Mouse (Mus musculus) embryonic facial prominence, embryonic 11.5 days (tissue): ENCODE results near the gene Serpina11. TPM values are rescaled to one million over a fixed set of nuclear protein-coding genes. Genes with fewer than 3 reads are reported as not detected.
A peak's percentile ranks its signal among the peaks of the same experiment; 100 is the strongest.

Experiments used
- ATAC-seq: fragments of 200-750 bp; cut with Nextera tagmentation; replicated peaks from 2 replicates; pipeline ENCODE4 v1.8.0; 2017; ENCODE audit warnings: low read depth; ENCODE audit not compliant: insufficient number of reproducible peaks, low FRiP score, low TSS enrichment
- DNase-seq: peaks from one replicate; pipeline ENCODE4 v3.0.0-alpha.2; 2015; ENCODE audit warnings: low spot score
- H3K27ac ChIP-seq: fragments of 300-500 bp; sonication (generic); replicated peaks from 2 replicates; pipeline ENCODE4 v1.5.1; 2014; ENCODE audit warnings: mild to moderate bottlenecking, low read depth, low read length, control low read depth
- H3K27me3 ChIP-seq: fragments of 300-500 bp; sonication (generic); 2 replicates; pipeline ENCODE4 v1.6.1; 2014; ENCODE audit warnings: mild to moderate bottlenecking, low read length, moderate library complexity, mixed read lengths; ENCODE audit not compliant: control insufficient read depth, insufficient read depth
- H3K36me3 ChIP-seq: fragments of 300-500 bp; sonication (generic); replicated peaks from 2 replicates; pipeline ENCODE4 v1.6.1; 2014; ENCODE audit warnings: low read depth, mild to moderate bottlenecking, low read length, moderate library complexity, mixed read lengths; ENCODE audit not compliant: control insufficient read depth, insufficient read depth
- H3K4me1 ChIP-seq: fragments of 300-500 bp; sonication (generic); 2 replicates; pipeline ENCODE4 v1.6.1; 2014; ENCODE audit warnings: low read length, mixed read lengths; ENCODE audit not compliant: control insufficient read depth, insufficient read depth
- H3K4me2 ChIP-seq: fragments of 300-500 bp; sonication (generic); 2 replicates; pipeline ENCODE4 v1.6.1; 2014; ENCODE audit warnings: low read depth, mild to moderate bottlenecking, control low read depth, low read length, moderate library complexity
- H3K4me3 ChIP-seq: fragments of 300-500 bp; sonication (generic); 2 replicates; pipeline ENCODE4 v1.5.1; 2014; ENCODE audit warnings: low read depth, low read length, control low read depth
- H3K9ac ChIP-seq: fragments of 300-500 bp; sonication (generic); replicated peaks from 2 replicates; pipeline ENCODE4 v1.6.1; 2014; ENCODE audit warnings: mild to moderate bottlenecking, control low read depth, low read length
- H3K9me3 ChIP-seq: fragments of 300-500 bp; sonication (generic); replicated peaks from 2 replicates; pipeline ENCODE4 v1.6.1; 2016; ENCODE audit warnings: mild to moderate bottlenecking, low read length, inconsistent platforms, mixed read lengths; ENCODE audit not compliant: control insufficient read depth
- WGBS: fragments of 180-500 bp; shearing (Covaris S2); extraction: QIAGEN DNeasy Blood & Tissue Kit; methylation state at CpG from one replicate; pipeline ENCODE4 v1.1.7; 2014; 5-methylcytosine and 5-hydroxymethylcytosine counted together
- polyA plus RNA-seq: library from polyadenylated mRNA; unstranded; fragments of >200 nt; fragmentation: Nextera tagmentation; extraction: Ambion mirVana; gene quantifications from 2 replicates; pipeline ENCODE4 v1.2.1, GENCODE M21; 2014

The Serpina11 gene
- polyA plus RNA-seq, 1 experiment from 2014 or later, result not detected

DNA sequence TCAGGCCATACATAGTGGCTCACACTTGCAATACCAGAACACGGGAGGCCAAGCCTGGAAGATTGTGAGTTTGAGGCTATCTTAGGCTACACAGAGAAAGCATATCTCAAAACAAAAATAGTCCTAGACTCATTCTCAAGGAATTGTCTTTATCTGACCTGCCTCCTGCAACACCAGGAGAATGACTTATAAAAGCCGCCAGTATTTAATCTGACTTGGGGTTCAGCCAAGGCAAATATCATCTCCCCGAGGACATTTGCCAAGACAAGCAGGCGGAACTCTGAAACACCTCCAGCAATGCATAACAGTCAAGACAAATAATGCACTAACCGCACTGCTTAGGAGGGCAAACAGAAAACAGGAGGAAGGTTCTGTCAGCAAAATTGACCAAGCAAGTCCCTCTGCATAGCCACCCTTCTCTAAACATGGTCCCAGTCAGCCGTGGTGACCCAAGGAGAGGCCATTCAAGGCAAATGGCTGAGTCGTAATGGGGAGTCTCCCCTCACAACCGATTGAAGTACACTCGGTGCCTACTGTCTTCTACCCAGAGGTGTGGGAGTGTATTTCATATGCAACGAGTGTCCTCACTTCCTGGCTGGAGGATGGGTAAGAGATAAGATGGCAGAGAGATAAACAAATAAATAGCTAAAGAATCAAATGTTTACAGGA is 12.9 kb upstream of the Serpina11 start:
- H3K4me2 ChIP-seq, result no peak overlapping the region
- H3K27ac ChIP-seq, result no peak overlapping the region
- no peaks in the 10 kb centered on the region for H3K4me1 ChIP-seq
- no peaks in the 10 kb centered on the region for H3K36me3 ChIP-seq
- no peaks in the 10 kb centered on the region for H3K27me3 ChIP-seq
- ATAC-seq (no peak), DNase-seq (no peak)
- H3K9ac ChIP-seq, result no peak overlapping the region
- WGBS, result 88% methylated on average over 10 of the region's 10 CpGs
- H3K9me3 ChIP-seq, result 0 out of 2 replicates have a peak, but pooled peaks cover 3% of the 10 kb centered on the region
- no peak overlapping the region for H3K4me3 ChIP-seq

DNA sequence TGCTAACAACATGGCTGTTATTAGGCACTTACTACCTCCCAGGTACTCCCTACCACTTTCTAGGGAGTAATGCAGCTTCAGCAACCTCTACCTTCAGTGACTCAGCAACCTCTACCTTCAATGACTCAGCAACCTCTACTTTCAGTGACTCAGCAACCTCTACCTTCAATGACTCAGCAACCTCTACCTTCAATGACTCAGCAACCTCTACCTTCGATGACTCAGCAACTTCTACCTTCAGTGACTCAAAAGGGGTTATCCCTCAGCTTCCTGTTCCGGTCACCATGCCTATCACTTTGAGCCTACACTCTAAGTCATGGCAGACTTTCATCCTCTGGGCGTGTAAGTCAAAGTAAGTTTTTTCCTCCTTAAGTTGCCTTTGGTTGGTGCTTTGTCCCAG is 10.8 kb upstream of the Serpina11 start:
- DNase-seq (no peak), ATAC-seq (no peak)
- H3K9me3 ChIP-seq, result 0 out of 2 replicates have a peak, but pooled peaks cover 3% of the 10 kb centered on the region
- H3K36me3 ChIP-seq, result no peaks in the 10 kb centered on the region
- no peak overlapping the region for H3K4me2 ChIP-seq
- WGBS, result 90% methylated on average over 3 of the region's 3 CpGs
- H3K9ac ChIP-seq, result no peak overlapping the region
- no peaks in the 10 kb centered on the region for H3K4me1 ChIP-seq
- no peak overlapping the region for H3K4me3 ChIP-seq
- H3K27ac ChIP-seq, result no peak overlapping the region
- H3K27me3 ChIP-seq, result no peaks in the 10 kb centered on the region

DNA sequence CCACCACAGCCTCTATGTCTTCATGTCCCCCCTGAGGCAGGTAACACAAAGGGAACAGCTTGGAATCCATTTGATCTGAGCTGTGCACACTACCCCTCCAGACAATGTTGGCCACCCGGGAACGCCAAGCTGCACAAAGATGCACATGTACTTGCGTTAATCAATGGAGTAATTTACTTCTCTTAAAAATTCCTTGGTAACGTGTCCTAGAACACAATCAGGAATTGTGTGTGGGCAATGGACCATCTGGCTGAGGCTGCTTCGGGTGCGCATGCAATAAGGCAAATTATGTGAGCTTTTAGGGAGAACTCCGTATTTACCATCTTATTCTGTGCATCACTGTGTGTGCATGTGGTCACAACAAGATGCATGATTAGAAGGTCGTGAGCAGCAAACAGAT is 9.9 kb upstream of the Serpina11 start:
- Histone ChIP-seq H3K4me2 (no peak overlapping the region), H3K27me3 (no peaks in the 10 kb centered on the region), H3K36me3 (no peaks in the 10 kb centered on the region), H3K27ac (no peak overlapping the region), H3K4me3 (no peak overlapping the region), H3K9me3 (0 out of 2 replicates have a peak, but pooled peaks cover 3% of the 10 kb centered on the region), H3K9ac (no peak overlapping the region), H3K4me1 (no peaks in the 10 kb centered on the region)
- DNase-seq (no peak), ATAC-seq (no peak)
- WGBS, result 87% methylated on average over 8 of the region's 8 CpGs

DNA sequence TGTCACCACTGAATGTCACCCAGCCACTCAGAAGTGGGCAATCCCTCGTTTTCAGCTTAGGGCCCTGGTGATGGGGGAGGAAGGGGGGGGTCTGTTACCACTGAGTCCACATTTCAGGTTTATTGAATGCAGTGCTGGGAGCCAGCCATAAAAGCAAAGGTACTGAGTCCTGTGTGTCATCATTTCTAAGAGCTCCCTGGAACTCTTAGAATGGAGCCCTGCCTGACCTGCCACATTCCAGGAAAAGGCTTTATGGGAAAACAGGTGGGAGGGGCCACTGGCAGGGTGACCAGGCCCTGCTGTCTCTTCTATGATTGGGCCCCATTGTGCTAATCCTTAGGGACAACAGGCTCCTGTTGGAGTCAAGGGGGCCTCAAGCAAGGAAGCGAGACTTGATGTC is 6.8 kb upstream of the Serpina11 start:
- Histone ChIP-seq H3K9ac (no peak overlapping the region), H3K9me3 (no peaks in the 10 kb centered on the region), H3K27me3 (no peaks in the 10 kb centered on the region), H3K27ac (no peak overlapping the region), H3K36me3 (no peaks in the 10 kb centered on the region), H3K4me1 (no peaks in the 10 kb centered on the region), H3K4me3 (no peak overlapping the region), H3K4me2 (no peak overlapping the region)
- no peak for DNase-seq
- 78% methylated on average over 2 of the region's 2 CpGs for WGBS
- ATAC-seq, result no peak

DNA sequence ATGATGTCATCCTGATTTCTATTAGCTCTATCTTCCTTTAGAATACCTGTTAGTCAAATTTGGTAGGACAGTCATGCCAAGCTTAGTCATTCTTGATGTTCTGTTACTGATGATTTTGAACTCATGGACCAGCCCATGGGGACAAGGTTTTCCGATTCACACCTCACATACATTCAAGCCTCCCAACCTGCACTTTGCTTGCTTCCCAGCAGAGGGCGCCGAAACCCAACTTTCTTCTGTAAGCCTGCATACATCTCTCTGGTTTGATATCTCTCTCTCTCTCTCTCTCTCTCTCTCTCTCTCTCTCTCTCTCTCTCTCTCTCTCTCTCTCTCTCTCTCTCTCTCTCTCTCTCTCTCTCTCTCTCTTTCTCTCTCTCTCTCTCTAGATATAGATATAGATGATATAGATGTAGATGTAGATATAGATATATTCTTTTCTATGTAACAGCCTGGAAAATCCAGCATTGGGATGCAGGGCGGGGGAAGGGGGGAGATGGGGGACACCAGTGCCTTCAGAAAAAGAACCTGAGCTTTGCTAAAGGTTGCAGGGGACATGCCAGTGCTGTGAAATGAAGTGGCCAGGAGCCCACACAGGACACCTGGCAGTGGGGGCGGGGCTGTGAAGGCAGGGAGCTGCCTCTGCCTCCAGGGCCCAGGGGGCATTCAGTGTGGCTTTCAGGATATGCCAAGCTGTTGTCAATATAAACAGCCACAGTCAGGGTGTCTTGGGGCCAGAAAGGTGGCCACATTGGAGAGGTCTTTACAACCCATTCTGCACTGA is 5.7 kb upstream of the Serpina11 start:
- Histone ChIP-seq H3K36me3 (no peaks in the 10 kb centered on the region), H3K4me3 (no peak overlapping the region), H3K27me3 (no peaks in the 10 kb centered on the region), H3K9ac (no peak overlapping the region), H3K27ac (no peak overlapping the region), H3K9me3 (no peaks in the 10 kb centered on the region), H3K4me2 (no peak overlapping the region), H3K4me1 (no peaks in the 10 kb centered on the region)
- ATAC-seq, result peak; percentile 42; the same call in 1 of the 2 replicates
- DNase-seq, result peak; percentile 75
- 42% methylated on average over 5 of the region's 5 CpGs for whole genome bisulfite sequencing

DNA sequence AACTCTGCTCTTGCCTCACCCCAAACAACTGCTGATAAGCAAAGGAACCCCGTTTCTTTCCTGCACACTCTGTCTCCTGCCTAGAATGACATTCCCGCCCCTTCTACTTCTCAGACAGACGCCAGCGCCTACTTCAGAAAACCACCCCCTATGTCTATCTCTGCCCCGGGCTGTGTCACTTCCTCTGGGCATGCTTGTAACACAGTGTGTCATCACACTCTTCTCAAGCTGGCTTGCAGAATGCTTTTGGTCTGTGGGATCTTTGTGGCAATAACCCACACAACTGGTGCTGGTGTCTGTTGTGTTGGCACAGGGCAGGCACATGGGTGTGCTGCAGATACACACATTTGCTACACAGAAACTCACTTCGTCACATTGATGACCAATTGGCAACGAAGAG is 3.2 kb upstream of the Serpina11 start:
- DNase-seq (no peak), ATAC-seq (no peak)
- Histone ChIP-seq H3K9me3 (no peaks in the 10 kb centered on the region), H3K36me3 (no peaks in the 10 kb centered on the region), H3K4me1 (no peaks in the 10 kb centered on the region), H3K27ac (no peak overlapping the region), H3K9ac (no peak overlapping the region), H3K27me3 (no peaks in the 10 kb centered on the region), H3K4me3 (no peak overlapping the region), H3K4me2 (no peak overlapping the region)
- WGBS, result 73% methylated on average over 7 of the region's 7 CpGs

DNA sequence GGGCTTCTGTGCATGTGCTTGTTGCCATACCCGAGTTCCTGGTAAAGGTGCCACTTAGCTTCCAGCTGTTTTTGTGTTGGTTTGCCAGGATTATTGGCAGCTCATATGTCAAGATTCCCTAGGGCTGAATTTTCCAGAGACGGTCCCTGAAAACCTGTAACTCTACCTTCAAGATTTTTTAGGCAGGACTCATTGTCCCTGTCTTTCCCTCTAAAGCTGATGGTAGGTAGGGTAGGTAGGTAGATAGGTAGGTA is 316 bp downstream of the Serpina11 start:
- no peak for DNase-seq
- Histone ChIP-seq H3K27ac (no peak overlapping the region), H3K27me3 (no peaks in the 10 kb centered on the region), H3K36me3 (no peaks in the 10 kb centered on the region), H3K9me3 (no peaks in the 10 kb centered on the region), H3K4me2 (no peak overlapping the region), H3K4me1 (no peaks in the 10 kb centered on the region), H3K4me3 (no peak overlapping the region), H3K9ac (no peak overlapping the region)
- ATAC-seq, result no peak
- WGBS, result 47% methylated on average over 2 of the region's 2 CpGs

DNA sequence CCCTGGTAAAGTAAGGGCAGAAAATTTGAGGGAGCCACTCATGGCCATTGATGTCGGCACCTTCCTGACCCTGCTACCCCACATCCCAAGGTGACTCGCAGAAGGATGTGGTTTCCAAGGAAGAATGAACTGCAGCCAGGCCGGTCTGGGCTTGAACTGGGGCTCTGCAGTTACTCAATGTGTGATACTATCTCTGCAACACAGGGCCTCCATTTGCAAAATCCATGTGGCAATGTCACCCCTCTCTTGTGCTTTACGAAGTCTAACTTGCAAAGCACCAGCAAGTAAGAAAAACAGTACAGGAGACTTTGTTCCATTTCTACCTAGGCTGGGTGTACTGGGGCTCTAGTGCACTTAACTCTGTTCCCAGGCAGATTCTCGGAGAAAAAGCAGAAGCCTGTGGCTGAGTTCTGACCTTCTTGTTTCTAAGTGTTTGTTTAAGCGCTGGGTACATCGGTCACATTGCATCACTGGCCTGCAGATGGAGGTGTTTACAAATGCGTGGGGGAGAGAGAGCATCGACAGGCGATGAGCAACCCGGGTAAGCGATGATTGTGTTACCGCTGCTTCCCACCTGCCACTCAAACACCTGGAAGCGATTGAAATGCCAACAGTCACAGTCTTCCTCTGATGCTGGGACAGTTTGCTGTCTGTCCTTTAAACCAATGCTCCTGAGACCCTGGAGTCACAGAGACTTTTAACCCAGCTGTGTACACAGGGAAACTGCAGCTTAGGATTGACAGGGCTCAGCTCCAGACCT is 823 bp downstream of the Serpina11 start:
- Histone ChIP-seq H3K4me1 (no peaks in the 10 kb centered on the region), H3K9me3 (no peaks in the 10 kb centered on the region), H3K4me2 (no peak overlapping the region), H3K4me3 (no peak overlapping the region), H3K27ac (no peak overlapping the region), H3K9ac (no peak overlapping the region), H3K36me3 (no peaks in the 10 kb centered on the region), H3K27me3 (no peaks in the 10 kb centered on the region)
- ATAC-seq (no peak), DNase-seq (no peak)
- 56% methylated on average over 14 of the region's 14 CpGs for WGBS
